Mouse (Mus musculus): Measurements from ENCODE around the gene Calcrl.

Calcrl gene

GRCm38 (mm10) chr2:84337774-84338450, 87.3 kb downstream of the Calcrl start:
- in situ Hi-C loops (cut with MseI, MboI) = no loop called here

DNA sequence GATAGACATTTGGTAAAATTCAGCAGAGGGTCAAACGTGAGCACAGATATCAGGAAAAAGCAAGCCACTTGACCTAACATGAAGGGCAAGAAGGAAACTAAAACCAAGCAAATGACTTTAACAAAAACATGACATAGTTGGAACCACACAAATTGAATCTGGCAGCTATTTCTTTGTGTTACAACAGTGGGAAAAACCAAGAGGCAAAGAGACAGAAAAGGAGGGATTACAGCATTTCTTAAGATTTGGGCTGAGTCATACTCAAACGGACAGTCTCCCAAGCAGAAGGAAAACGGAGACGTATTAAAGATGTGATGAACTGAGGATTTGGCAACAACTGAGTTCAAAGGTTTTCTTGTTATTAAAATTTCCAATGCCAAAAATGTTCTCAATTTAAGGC, 88.9 kb downstream of the Calcrl start:
- in situ Hi-C loops (cut with MseI, MboI) = no loop called here

DNA sequence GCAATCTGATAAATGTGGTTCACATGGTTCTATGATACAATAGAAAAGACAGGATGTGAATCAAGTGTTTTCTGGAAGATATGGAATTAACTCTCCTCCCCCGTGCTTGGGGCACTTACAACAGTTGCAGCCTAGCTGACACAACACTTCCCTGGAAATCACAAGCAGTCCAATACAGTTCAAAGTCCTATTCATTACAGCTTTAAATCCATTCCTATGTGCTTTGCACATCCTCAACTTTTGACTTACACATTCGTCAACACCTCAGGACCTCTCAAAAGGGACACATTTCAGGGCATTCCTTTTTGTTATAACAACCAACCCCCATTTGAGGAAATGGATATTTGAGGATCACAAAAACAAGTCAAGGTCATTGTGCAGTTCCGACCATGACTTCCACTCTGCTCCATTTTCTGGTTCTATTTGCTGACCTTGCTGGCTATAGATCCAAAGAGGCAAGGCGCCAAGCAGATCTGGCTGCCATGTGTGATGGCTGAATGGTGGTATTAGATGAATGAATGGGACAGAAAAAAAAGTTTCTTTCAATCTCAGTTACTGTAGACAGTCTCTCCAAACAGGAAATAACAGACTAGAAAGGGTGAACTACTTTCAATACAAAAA, 108.9 kb downstream of the Calcrl start:
- in situ Hi-C loops (cut with MseI, MboI) = no loop called here

DNA sequence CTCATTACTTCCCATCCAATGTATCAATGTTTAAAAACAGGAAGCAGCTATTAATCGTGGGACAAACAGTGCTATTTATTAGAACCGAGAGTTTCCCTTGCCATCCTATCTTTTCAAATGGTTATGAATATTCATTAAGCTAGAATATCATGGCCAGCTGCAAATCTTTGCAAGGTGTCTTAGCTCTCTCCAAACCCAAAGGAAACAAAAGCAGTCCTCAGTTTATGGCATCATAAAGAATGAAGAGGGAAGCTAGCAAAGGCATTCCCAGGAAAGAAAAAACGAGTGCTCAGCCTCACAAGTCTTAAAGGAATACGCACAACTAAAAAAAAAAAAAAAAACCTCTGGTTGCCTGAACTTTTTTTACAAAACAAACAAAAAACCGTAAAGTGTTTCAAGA, 128.7 kb downstream of the Calcrl start:
- in situ Hi-C loops (cut with MseI, MboI) = no loop called here

- in situ Hi-C loops (cut with MseI, MboI) = no loop called here
These were observed 130.1 kb downstream of the Calcrl start for GRCm38 (mm10) chr2:84295068-84295467.

- in situ Hi-C loops (cut with MseI, MboI) = no loop called here
These were observed 130.6 kb downstream of the Calcrl start for GRCm38 (mm10) chr2:84294611-84295010.

DNA sequence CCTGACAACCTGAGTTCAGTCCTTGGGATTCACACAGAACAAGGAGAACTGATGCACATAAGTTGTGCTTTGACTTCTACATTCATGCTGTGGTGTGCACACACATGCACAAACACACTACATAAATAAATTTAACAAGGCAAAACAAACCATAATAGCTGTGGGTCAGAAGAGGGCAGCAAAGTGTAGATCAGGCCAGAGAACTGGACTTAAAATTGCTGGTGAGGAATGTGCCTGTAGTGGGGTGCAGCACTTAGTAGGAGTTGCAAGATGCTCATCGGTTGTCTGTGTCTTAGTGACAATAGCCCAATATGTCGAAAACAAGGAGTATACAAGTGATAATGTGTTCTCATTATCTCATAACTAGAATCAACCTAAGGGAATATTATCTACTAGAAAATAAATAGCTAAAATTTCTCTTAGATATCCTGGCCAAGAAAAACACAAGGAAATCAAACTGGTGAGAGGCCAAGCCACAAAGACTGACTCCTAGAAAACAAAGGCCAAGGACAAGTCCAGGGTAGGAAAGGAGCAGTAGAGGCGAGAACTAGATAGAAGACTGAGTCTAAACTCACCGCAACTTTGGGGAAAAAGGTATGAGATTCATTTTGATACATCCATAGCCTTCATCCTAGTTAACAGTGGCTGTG, 132.7 kb downstream of the Calcrl start:
- in situ Hi-C loops (cut with MseI, MboI) = no loop called here

- in situ Hi-C loops (cut with MseI, MboI) = no loop called here
These were observed 136.2 kb downstream of the Calcrl start for GRCm38 (mm10) chr2:84288940-84289557.

All from mouse trophoblast stem cell (cell line).